Mouse (Mus musculus) limb, embryonic 11.5 days (tissue): ENCODE data around the gene Hspb8. TPM values are rescaled to one million over a fixed set of nuclear protein-coding genes. Genes with fewer than 3 reads are reported as not detected.
"Not testable (repeated sequence)": the region's sequence is repeated elsewhere in the genome, so short reads cannot be mapped to it uniquely, and the experiment has no call there.

Source experiments
- ATAC-seq: fragments of 200-750 bp; cut with Nextera tagmentation; 2 replicates; pipeline ENCODE4 v1.8.0; 2017; ENCODE audit warnings: low read depth; ENCODE audit not compliant: insufficient number of reproducible peaks, low FRiP score, low TSS enrichment
- DNase-seq: peaks from one replicate; pipeline ENCODE4 v3.0.0-alpha.2; 2015; ENCODE audit warnings: low spot score
- H3K27ac ChIP-seq: fragments of 300-500 bp; sonication (generic); replicated peaks from 2 replicates; pipeline ENCODE4 v1.5.1; 2014; ENCODE audit warnings: low read depth, mild to moderate bottlenecking, low read length
- H3K27me3 ChIP-seq: fragments of 300-500 bp; sonication (generic); 2 replicates; pipeline ENCODE4 v1.6.1; 2014; ENCODE audit warnings: mild to moderate bottlenecking, low read length, mixed read lengths; ENCODE audit not compliant: control insufficient read depth, insufficient read depth
- H3K36me3 ChIP-seq: fragments of 300-500 bp; sonication (generic); 2 replicates; pipeline ENCODE4 v1.6.1; 2014; ENCODE audit warnings: mild to moderate bottlenecking, low read length, moderate library complexity, mixed read lengths; ENCODE audit not compliant: control insufficient read depth, insufficient read depth
- H3K4me1 ChIP-seq: fragments of 300-500 bp; sonication (generic); 2 replicates; pipeline ENCODE4 v1.6.1; 2014; ENCODE audit warnings: low read length, mixed read lengths; ENCODE audit not compliant: control insufficient read depth, insufficient read depth
- H3K4me2 ChIP-seq: fragments of 300-500 bp; sonication (generic); 2 replicates; pipeline ENCODE4 v1.6.1; 2014; ENCODE audit warnings: low read depth, mild to moderate bottlenecking, moderate library complexity; ENCODE audit not compliant: severe bottlenecking
- H3K4me3 ChIP-seq: fragments of 300-500 bp; sonication (generic); 2 replicates; pipeline ENCODE4 v1.5.1; 2014; ENCODE audit warnings: low read depth, low read length
- H3K9ac ChIP-seq: fragments of 300-500 bp; sonication (generic); 2 replicates; pipeline ENCODE4 v1.6.1; 2014; ENCODE audit warnings: mild to moderate bottlenecking, low read length
- H3K9me3 ChIP-seq: fragments of 300-500 bp; sonication (generic); 2 replicates; pipeline ENCODE4 v1.6.1; 2016; ENCODE audit warnings: low read length; ENCODE audit not compliant: control insufficient read depth
- WGBS: fragments of 180-500 bp; shearing (Covaris S2); extraction: QIAGEN DNeasy Blood & Tissue Kit; methylation state at CpG from one replicate; pipeline ENCODE4 v1.1.7; 2014; 5-methylcytosine and 5-hydroxymethylcytosine counted together
- polyA plus RNA-seq: library from polyadenylated mRNA; unstranded; fragments of >200 nt; fragmentation: Nextera tagmentation; extraction: Ambion mirVana; gene quantifications from 2 replicates; pipeline ENCODE4 v1.2.1, GENCODE M21; 2014

Hspb8 gene
- polyA plus RNA-seq, 1 experiment from 2014 or later = 10.4 TPM

DNA sequence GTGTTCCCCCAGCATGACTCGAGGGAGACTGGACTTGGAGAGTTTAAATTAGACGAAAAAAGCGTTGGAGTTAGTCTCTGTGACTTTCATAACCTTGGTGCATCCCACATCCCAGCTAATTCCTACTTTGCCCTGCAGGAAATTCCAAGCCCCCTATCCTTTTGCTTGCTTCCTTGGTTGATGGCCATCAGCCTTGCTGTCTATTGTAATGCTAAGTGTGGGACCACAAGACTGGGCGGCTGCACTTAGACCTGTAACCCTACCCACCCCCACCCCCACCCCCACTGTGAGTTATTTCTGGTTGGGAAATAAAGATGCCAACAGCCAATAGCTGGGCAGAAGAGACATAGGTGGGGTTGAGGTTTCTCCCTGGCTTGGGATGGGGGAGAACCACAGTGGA, 15.7 kb upstream of the Hspb8 start:
- H3K9me3 ChIP-seq = no peaks in the 10 kb centered on the region
- H3K27me3 ChIP-seq = no peaks in the 10 kb centered on the region
- WGBS = 50% methylated on average over 4 of the region's 4 CpGs
- H3K4me1 ChIP-seq = no peaks in the 10 kb centered on the region
- no peaks in the 10 kb centered on the region for H3K36me3 ChIP-seq
- H3K4me3 ChIP-seq = no peak overlapping the region
- DNase-seq = no peak
- no peak overlapping the region for H3K9ac ChIP-seq
- no peak overlapping the region for H3K4me2 ChIP-seq
- no peak overlapping the region for H3K27ac ChIP-seq
- no peak for ATAC-seq

DNA sequence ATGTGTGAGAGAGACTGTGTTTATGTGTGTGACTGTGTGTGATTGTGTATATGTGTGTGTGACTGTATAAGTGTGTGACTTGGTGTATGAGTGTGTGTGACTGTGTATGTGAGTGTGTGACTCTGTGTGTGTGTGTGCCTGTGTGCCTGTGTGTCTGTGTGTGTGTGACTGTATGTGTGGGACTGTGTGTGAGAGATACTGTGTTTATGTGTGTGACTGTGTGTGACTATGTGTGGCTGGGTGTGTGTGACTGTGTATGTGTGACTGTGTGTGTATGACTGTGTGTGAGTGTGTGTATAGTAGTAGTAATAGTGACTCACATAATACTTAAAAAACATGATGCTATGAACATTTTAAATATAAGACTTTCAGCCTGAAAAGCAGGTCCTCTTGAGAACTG, 13.5 kb upstream of the Hspb8 start:
- Histone ChIP-seq H3K4me3 (no peak overlapping the region), H3K9me3 (no peaks in the 10 kb centered on the region), H3K4me2 (no peak overlapping the region), H3K9ac (no peak overlapping the region), H3K4me1 (no peaks in the 10 kb centered on the region), H3K27ac (no peak overlapping the region), H3K36me3 (no peaks in the 10 kb centered on the region), H3K27me3 (no peaks in the 10 kb centered on the region)
- no peak for DNase-seq
- no peak for ATAC-seq

GRCm38 (mm10) chr5:116434976-116435850, 12.5 kb upstream of the Hspb8 start:
- ATAC-seq (no peak), DNase-seq (no peak)
- Histone ChIP-seq H3K4me1 (no peaks in the 10 kb centered on the region), H3K27ac (no peak overlapping the region), H3K4me2 (no peak overlapping the region), H3K36me3 (no peaks in the 10 kb centered on the region), H3K27me3 (no peaks in the 10 kb centered on the region), H3K4me3 (no peak overlapping the region), H3K9me3 (no peaks in the 10 kb centered on the region), H3K9ac (no peak overlapping the region)
- WGBS = 78% methylated on average over 13 of the region's 13 CpGs

DNA sequence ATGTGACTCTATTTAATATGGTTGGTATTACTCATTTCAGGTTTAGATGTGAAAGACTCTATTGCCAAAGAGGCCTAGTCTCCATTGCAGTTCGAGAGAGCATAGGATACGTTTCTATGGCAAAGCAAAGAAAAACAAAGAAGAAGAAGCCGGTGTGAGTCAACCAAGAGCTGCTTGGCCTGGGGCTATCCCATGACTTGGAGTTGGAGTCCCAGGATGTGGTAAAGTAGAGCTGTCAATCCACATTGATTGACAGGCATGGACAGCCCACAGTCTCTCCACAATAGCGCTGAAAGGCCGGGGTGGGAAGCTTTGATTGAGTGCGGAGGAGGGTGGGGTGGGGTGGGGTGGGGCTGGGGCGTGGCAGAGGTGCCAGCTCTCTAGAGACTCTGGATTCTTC, 10.2 kb upstream of the Hspb8 start:
- H3K9me3 ChIP-seq = no peaks in the 10 kb centered on the region
- no peak for DNase-seq
- no peaks in the 10 kb centered on the region for H3K4me1 ChIP-seq
- WGBS = 49% methylated on average over 7 of the region's 7 CpGs
- no peak for ATAC-seq
- no peaks in the 10 kb centered on the region for H3K27me3 ChIP-seq
- H3K4me3 ChIP-seq = no peak overlapping the region
- no peaks in the 10 kb centered on the region for H3K36me3 ChIP-seq
- no peak overlapping the region for H3K4me2 ChIP-seq
- H3K9ac ChIP-seq = no peak overlapping the region
- H3K27ac ChIP-seq = no peak overlapping the region

DNA sequence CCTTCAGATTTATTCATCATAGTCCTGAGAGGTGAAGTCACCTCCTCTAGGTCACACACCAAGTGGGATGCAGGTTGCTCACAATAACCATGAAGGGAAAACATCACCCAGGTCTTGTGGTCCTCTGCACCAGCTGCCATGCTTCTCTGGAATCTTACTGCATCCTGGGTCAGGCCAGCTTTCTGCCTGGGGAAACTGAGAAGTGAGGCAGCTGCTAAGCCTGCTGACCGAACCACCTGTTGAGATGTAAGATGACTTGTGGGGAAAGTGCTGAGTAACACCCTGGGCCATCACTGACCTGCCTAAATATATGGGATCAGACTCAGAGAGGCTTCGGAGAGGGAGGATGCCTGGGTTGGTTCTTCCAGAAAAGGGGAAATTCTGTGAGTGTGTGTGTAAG, 4.0 kb upstream of the Hspb8 start:
- Histone ChIP-seq H3K9ac (no peak overlapping the region), H3K36me3 (no peaks in the 10 kb centered on the region), H3K4me3 (no peak overlapping the region), H3K4me1 (peaks cover 12% of the 10 kb centered on the region; the same call in 1 of the 2 replicates), H3K27me3 (no peaks in the 10 kb centered on the region), H3K9me3 (no peaks in the 10 kb centered on the region), H3K4me2 (no peak overlapping the region), H3K27ac (no peak overlapping the region)
- ATAC-seq = no peak
- 75% methylated on average over 2 of the region's 2 CpGs for WGBS
- DNase-seq = no peak

DNA sequence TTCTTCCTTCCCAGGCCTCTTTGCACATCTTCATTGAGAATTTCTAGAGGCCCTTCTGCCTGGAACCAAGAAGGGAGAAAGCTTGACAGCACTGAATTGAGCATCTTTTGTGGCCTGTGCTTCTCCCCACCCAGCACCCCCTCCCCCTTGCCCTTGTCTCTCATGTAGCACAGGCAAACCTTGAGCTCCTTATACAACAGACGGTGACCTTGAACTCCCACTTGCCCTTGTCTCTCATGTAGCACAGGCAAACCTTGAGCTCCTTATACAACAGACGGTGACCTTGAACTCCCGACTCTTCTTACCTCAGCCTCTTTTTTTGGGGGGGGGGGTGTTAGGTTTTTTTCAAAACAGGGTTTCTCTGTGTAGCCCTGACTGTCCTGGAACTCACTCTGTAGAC, 3.0 kb upstream of the Hspb8 start:
- not testable (repeated sequence) for DNase-seq, H3K27ac ChIP-seq, H3K9ac ChIP-seq, H3K4me2 ChIP-seq, H3K4me3 ChIP-seq, H3K27me3 ChIP-seq, H3K9me3 ChIP-seq, ATAC-seq, H3K36me3 ChIP-seq
- 87% methylated on average over 3 of the region's 3 CpGs for WGBS
- H3K4me1 ChIP-seq = peaks cover 15% of the 10 kb centered on the region

GRCm38 (mm10) chr5:116425273-116425672, 2.6 kb upstream of the Hspb8 start:
- no peaks in the 10 kb centered on the region for H3K9me3 ChIP-seq
- DNase-seq (no peak), ATAC-seq (no peak)
- no peak overlapping the region for H3K27ac ChIP-seq
- H3K4me1 ChIP-seq = peaks cover 19% of the 10 kb centered on the region
- no peak overlapping the region for H3K9ac ChIP-seq
- H3K36me3 ChIP-seq = no peaks in the 10 kb centered on the region
- H3K27me3 ChIP-seq = no peaks in the 10 kb centered on the region
- no peak overlapping the region for H3K4me3 ChIP-seq
- no peak overlapping the region for H3K4me2 ChIP-seq
- WGBS = 50% methylated on average over 7 of the region's 7 CpGs

GRCm38 (mm10) chr5:116423746-116424145, 1.1 kb upstream of the Hspb8 start:
- Histone ChIP-seq H3K4me2 (no peak overlapping the region), H3K27me3 (no peaks in the 10 kb centered on the region), H3K9ac (no peak overlapping the region), H3K4me1 (peaks cover 20% of the 10 kb centered on the region), H3K9me3 (no peaks in the 10 kb centered on the region), H3K27ac (no peak overlapping the region), H3K4me3 (no peak overlapping the region), H3K36me3 (no peaks in the 10 kb centered on the region)
- ATAC-seq = no peak
- 77% methylated on average over 8 of the region's 8 CpGs for WGBS
- DNase-seq = no peak
